ENCODE assay signal across 8 mouse cellular contexts in the genomic region with DNA sequence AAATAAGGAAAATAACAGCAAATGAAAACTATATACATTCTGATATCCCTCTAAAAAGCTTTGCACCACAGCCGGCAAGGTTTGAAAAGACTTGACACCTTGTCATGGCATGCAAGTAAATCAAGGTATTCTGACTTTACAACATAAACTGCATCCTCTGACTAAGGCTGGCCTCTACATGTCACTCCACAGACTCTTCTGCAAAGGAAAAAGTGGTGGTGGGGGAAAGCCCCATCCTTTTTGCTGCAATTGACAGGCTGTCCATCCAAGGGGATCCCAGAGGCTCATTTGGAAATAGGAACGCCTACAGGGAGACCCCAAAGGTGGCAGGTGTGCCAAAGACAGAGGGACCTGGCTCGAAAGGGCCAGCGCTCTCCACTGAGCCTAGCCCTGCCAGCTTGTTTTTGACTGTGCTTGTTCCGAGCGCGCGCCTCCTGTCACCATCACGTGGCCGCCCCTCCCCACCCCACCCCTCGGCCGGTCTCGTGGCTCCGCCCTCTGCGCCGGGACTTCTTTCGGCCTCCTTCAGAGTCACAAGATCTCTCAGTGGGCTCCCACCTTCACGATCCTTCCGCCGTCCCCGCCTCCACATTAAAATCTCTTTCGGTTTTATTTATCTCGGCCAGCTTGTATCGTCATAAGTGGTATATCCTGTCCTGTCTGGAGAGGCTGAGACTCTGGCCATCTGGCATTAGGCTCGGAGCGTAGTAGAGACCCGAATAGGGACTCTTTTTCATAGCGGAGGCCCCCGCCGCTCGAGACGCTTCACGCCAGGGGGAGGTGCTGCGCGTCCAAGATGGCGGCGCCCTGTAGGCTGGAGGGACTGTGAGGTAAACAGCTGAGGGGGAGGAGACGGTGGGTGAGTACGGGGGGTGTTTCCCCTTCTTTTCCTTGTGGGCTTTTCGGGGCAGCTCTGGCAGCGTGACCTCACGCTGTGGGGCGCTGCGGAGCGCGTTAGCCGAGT. TPM values are rescaled to one million over a fixed set of nuclear protein-coding genes. Genes with fewer than 3 reads are reported as not detected.
DNase-seq lines count a peak whose midpoint lies in the region; ATAC-seq and TF ChIP-seq lines count a peak whose summit lies in the region.

A gene (plus strand): TSS at position 768 of the 964 bp plus-strand sequence.

- peaks cover 6% of the 10 kb centered on the region; the same call in 1 of the 2 replicates for H3K27me3 ChIP-seq in hindbrain, embryonic 10.5 days (ENCODE audit: insufficient read depth, poor library complexity, severe bottlenecking)
- no peaks in the 10 kb centered on the region for H3K27me3 ChIP-seq in lung, postnatal 0 days (replicated peaks; ENCODE audit: insufficient read depth, low read length)

- ATAC-seq in frontal cortex, adult (ENCODE audit: low TSS enrichment), result peak; percentile 97
- ATAC-seq in lung, postnatal 0 days, result peak; percentile 95

- no peaks in the 10 kb centered on the region for H3K36me3 ChIP-seq in hindbrain, embryonic 10.5 days
- H3K36me3 ChIP-seq in lung, postnatal 0 days (ENCODE audit: insufficient read depth, low read length), result no peaks in the 10 kb centered on the region

- peak; percentile 93 for DNase-seq in MN1 (ENCODE audit: low spot score)
- peak; percentile 96 for DNase-seq in cerebellum, adult 9-10 months
- peak; percentile 97 for DNase-seq in hindbrain, embryonic 10.5 days (ENCODE audit: low spot score)
- peak; percentile 95 for DNase-seq in layer of hippocampus, adult 9-11 months
- peak; percentile 97 for DNase-seq in lung, postnatal 0 days (ENCODE audit: low spot score)
- peak; percentile 86 for DNase-seq in ovary, postnatal 14 days (ENCODE audit: low spot score)
- peak; percentile 97 for DNase-seq in thymus, postnatal 14 days

- peak within 1 kb of the TSS; percentile 99 for H3K27ac ChIP-seq in hindbrain, embryonic 10.5 days
- peak within 1 kb of the TSS; percentile 71 for H3K27ac ChIP-seq in lung, postnatal 0 days (ENCODE audit: low read length)

- no peaks in the 10 kb centered on the region for H3K9me3 ChIP-seq in hindbrain, embryonic 10.5 days
- no peaks in the 10 kb centered on the region for H3K9me3 ChIP-seq in lung, postnatal 0 days (ENCODE audit: low read length)

- peak; percentile 37 for TF ChIP-seq CTCF in lung, postnatal 0 days (IDR thresholded peaks at IDR 0.05)

- peak within 1 kb of the TSS; percentile 74 for H3K9ac ChIP-seq in lung, postnatal 0 days (replicated peaks; ENCODE audit: low read depth)

- H3K4me3 ChIP-seq in hindbrain, embryonic 10.5 days, result peak within 1 kb of the TSS; percentile 100
- H3K4me3 ChIP-seq in lung, postnatal 0 days (ENCODE audit: low read depth, low read length), result peak within 1 kb of the TSS; percentile 96

- H3K4me2 ChIP-seq in lung, postnatal 0 days (replicated peaks; ENCODE audit: low read depth, low read length), result peak within 1 kb of the TSS; percentile 81

- peaks cover 42% of the 10 kb centered on the region for H3K4me1 ChIP-seq in hindbrain, embryonic 10.5 days (replicated peaks)
- no peaks in the 10 kb centered on the region; the same call in 1 of the 2 replicates for H3K4me1 ChIP-seq in lung, postnatal 0 days (ENCODE audit: insufficient read depth, low read depth, low read length)

- WGBS in hindbrain, embryonic 10.5 days, result 2% methylated on average over 45 of the region's 47 CpGs
- 2% methylated on average over 45 of the region's 47 CpGs for WGBS in lung, postnatal 0 days

- TF ChIP-seq EP300 in lung, postnatal 0 days (IDR thresholded peaks at IDR 0.05), result peak; percentile 92

RNA-seq across cellular contexts. Expression of the gene that starts here (rescaled TPM):
- 21.8 and 23.8 TPM in 2 replicates for polyA plus RNA-seq in hindbrain, embryonic 10.5 days (2016; fragmentation: Nextera tagmentation; extraction: Ambion mirVana)
- 7.3 and 8.7 TPM in 2 replicates for polyA plus RNA-seq in lung, postnatal 0 days (2015; fragmentation: Nextera tagmentation; extraction: Ambion mirVana)

Comparison
In these comparisons a context has a peak if more than half of its experiments do, and no peak if none do; other contexts are left out.
1. Peak in every context shown above with its lines: DNase-seq, ATAC-seq, H3K4me3 ChIP-seq and H3K27ac ChIP-seq.